Mouse (Mus musculus) gonadal fat pad, adult 2 months (tissue): ENCODE measurements at regions not wholly inside any gene's neighbourhood (a gene's known extent, or its start where the extent isn't known, plus 50 kb on each side); places are given as distances from the start of the nearest gene placed in this dataset.

ENCODE experiments used
- DNase-seq: peaks from one replicate; pipeline ENCODE4 v3.0.0-alpha.2; 2012; ENCODE audit warnings: low read depth

DNA sequence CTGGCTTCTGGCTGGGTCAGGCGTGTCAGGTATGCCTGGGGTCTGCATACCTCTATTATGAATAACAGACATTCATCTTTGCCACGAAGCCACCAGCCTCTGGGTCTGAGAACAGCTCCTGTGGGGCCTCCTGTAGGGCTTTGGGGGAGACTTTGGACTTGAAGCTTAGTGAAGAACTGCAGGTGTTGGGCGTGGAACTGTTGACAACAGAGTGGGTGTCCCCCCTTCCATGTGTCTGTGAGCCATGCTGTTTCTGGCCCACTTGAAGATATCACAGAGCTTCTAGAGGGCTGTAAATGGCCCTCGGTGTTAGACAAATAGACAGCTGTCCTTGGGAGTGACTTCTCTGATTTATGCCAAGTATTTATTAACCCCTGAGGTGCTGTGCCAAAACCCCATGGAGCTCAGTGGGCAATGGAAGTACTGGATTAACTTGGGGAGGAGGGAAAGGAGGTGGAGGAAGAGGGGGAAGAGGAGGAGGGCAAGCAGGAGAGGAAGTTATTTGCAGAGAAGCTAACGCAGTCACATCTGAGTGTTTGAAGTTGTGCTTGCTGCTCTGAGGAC lies 450.8 kb upstream of the Kcnab2 start:
- DNase-seq, result no peak

DNA sequence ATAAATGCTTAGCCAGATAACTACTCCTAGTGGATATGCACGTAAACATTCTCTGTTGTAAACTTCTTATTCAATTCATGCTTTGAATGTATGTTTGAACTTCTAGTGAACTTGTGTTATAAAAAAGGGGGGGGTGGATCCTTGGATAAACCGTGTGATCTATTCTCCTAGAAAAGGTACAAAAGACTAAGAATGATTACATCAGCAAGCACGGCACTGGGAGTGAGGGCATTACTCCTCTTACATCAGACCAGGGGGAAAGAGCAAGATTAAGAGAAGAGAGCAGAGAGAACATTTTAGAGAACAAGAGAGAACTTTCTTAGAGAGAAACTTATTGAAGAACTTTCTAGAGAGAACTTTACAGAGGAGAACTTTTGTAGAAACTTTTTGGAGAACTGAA lies 442.6 kb upstream of the Kcnab2 start:
- no peak for DNase-seq

DNA sequence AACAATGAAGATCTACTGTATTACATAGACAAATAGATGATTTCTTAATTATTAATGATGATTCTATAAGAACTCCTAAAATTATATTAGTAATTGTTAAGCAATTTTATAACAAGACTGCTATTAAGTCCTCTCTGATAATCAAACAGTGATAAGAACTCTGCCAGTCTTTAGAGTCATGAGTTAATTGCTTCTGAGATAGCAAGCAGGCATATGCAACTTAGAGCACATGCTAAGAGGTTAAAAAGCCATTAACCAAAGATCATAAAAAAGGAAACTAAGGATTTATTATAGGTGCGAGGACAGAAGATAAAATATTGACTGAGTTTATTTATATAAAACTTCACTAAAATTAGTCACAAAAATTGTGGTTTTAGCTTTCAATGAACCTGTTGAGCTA lies 442.2 kb upstream of the Kcnab2 start:
- DNase-seq, result no peak

DNA sequence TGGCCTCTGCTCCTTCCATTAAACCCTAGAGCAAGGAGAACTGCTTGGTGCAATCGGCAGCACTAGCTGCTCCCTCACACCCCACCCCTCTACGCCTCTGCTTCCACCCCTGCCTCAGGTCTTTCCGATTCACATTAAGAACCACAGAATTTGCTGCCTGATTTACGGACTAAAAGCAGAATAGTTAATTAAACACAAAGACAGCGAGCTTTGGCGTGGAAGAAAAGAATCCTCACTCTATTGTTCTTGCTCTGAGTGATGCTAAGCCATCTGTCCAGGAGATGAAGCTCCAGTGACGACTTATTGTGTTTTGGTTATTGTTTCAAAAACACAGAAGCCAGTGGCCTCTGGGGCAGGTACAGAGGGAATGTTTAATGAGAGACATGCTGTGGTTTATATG lies 438.9 kb upstream of the Kcnab2 start:
- DNase-seq, result no peak

DNA sequence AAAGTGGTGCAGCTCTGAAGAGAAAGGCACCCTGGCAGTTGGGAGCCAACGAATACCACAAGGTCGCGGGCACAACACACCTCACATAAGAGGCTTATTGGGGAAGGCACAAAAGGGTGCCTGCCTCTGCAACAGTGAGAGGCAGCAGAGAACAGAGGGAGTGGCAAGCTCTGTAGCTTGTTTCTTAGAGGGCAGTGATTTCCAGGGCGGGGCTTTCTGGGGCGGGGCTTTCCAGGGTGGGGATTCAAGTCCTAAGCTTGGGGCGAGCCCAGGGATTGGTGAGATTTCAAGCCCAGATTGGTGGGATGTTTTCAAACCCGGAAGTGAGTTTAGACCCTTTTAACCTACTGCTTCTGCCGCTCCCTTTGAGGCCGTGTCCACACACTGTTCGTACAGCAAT lies 435.8 kb upstream of the Kcnab2 start:
- no peak for DNase-seq

DNA sequence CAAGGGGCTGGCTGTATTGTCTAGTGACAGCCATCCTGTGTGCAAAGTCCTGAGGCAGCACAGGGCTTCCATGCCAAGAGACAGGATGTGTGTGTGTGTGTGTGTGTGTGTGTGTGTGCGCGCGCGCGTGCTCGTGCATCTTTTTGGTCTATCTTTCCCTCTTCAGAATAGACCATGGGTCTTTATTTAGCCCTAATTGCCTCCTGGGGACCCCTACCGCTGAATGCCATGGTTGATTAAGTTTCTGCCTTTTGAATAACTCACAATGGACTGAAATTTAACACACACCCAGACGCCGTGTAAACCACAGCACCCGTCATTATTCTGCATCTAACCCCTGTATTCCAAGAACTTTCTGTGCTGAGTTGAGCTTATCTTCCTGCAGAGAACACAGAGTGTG lies 435.2 kb upstream of the Kcnab2 start:
- DNase-seq, result no peak

DNA sequence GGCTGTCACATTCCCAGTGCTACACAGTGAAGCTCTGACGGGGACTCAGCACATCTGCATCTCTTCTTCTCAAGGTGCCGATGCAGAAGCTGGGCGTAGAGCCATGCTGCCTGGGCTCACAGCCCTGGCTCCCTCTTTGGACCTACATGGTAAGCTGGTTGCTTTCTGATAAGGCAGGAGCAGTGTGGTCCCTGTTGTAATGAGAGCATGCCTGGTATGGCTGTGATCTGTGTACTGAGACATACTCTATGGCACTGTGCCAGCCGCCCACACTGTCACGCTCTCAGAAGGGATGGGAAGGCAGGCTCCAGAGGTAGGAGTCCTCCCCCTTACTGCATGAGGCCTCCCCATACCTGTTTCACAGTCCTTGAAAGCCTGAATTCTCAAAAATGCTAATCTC lies 430.6 kb upstream of the Kcnab2 start:
- DNase-seq, result no peak

DNA sequence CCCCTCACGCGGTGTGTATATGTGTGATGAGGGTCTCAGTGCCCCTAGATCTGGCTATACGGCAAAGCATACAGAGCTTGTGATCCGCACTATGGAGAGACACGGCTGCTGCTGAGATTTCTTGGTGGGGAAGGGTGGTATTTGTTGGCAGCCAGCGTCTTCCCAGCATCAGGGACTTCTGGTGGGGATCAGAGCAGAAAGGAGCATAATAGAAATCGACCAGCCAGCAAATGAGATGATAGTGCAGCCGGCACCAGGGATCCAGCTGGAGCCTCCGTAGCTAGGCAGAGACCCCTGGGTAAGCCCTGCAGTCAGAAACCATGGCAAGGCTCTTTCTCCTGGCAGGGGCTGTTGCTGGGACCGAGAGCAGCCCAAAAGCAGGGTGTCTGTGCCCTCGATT lies 425.2 kb upstream of the Kcnab2 start:
- DNase-seq, result no peak

DNA sequence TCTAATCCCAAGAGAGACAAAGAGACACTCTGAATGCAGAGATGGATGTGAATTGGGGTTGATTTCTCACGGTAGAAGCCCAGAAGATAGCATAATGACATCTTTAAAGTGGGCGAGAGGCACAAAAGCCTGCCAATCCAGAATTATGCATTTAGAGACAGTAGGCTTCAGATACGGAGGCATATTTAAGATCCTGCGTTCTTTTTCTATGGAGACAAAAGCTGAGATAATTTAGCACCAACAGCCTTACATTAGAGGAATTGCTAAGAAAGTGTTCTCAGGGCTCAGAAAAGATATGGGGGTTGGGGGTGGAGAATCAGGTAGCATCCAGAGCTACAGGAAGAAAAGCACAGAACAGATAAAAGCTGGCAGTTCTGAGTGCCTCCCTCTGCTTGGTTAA lies 422.4 kb upstream of the Kcnab2 start:
- no peak for DNase-seq

DNA sequence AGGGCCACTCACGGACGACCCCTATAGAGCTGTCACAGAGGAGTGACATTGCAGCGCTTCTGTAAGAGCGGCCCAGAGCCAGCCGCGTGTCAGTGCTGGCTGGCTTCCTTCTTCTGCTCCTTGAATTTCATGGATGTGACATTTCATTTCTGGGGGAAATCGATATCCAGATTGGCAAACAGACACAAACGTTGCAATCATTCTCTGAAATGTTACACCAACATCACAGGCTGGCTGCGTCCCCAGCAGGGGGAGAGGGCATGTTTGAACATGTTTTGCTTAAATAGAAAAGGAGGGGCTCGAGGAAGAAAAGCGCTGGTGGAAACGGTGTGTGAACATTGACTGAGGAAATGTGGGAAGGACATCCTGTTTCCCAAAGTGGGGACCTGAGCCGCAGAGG lies 417.4 kb upstream of the Kcnab2 start:
- no peak for DNase-seq

DNA sequence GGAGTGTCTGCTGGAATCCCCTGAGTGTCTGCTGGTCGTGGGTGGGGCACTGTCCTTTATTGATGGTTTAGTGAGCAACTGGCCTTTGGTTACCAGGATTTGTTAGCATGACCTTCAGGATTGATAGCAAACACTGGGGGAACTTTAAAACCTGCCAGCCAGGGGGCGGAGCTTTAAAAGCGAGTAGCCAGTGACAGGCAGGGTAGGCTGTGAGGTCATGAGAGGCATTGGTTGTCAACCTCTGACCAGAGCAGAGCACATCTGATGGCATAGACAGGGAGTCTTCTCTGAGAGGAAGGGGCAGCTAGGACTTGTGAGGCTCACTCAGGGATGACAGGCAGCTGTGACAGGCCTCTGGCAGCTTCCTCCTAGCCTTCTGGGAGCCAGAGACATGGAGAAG lies 415.3 kb upstream of the Kcnab2 start:
- no peak for DNase-seq

DNA sequence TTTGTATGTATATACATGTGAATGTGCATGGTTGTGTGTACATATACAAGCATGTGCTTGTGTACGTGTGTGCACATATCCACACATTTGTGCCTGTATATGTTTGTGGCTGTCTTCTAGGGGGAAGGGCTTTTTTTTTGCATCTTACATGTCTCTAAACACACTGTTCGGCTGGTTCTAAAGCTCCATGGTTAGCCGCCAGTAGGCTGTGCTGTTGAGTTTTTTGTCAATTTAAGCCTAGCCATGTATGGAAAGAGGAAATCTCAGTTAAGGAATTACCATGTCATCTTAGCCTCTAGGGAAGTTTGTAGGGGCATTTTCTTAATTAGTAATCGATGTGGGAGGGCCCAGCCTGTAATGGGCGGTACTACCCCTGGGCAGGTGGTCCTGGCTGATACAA lies 411.5 kb upstream of the Kcnab2 start:
- no peak for DNase-seq

DNA sequence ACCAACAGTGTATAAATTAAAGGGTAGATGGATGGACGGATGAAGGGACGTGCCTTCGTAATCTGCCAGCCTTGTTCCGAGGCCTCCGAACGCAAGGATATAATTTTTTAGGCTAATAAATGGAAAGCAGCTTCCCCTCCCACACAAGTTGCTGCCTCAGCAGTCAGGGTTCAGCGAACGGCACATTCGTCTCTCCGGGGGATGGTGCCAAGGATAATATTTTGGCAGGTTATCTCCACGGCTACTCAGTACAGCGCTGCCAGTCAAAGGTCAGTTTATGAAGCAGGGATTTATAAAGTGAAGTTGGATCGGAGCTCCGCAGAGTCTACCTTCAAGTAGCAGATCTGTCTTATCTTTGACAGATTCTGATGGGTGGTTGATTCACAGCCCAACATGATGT lies 410.6 kb upstream of the Kcnab2 start:
- no peak for DNase-seq

DNA sequence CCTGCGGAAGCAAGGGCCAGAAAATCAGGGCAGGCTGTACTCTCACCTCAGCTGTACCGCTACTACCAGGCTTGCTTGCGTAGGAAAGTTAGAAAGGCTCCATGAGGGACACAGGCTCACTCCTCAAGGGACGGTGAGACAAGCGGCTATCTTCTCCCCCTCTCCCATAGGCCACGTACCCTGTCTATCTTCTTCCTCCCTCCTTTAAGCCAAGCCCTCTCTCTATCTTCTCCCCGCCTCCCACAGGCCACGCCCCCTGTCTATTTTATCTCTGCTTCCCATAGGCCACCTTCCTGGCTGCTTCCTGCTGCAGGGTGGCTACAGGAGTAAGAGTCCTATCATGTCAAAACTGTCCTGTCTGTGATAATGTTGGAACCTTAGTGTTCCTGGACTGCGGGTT lies 409.1 kb upstream of the Kcnab2 start:
- no peak for DNase-seq

DNA sequence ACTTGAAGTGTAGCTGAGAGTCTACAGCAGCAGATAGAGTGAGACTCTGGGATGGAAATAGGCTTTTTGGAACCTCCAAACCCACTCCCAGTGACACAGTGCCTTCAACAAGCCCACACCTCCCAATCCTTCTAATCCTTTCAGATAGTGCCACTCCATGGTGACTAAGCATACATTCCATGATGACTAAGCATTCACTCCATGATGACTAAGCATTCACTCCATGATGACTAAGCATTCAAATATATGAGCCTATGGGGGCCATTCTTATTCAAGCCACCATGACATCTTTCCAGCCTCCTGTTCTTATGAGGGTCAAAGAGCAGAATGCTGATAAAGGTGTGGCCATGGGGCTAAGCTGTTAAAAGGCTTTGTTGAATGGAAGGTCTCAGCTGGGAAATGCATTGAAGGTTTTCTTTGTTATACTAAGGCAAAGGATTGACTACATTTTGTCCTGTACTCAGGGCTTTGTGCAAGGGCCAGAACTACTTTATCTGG lies 403.8 kb upstream of the Kcnab2 start:
- DNase-seq, result no peak

DNA sequence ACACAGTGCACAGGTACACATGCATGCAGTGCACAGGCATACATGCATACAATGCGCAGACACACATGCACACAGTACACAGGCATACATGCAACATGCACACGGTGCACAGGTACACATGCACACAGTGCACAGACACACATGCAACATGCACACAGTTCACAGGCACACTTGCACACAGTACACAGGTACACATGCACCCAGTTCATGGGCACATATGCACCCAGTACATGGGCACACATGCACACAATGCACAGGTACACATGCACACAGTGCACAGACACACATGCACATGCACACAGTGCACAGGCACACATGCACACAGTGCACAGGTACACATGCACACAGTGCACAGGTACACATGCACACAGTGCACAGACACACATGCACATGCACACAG lies 402.7 kb upstream of the Kcnab2 start:
- no peak for DNase-seq

DNA sequence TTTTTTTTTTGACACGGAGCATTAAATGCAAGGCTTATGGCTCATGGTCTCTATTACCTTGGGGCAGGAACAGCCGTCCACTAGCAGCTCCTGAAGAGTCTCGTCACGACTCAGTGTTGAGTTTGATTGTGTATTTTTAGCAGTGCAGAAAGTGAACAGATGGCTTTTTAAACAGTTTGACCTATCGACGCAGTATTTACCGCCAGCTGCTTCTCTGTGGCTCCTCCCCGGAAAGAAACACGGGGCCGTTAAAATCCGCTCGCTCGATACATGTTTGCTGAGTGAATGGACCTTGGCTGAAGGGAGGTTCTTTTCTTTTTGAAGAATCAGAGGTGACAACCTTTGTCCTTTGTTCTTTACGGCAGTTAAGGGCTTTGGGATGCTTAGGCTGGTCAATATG lies 401.3 kb upstream of the Kcnab2 start:
- no peak for DNase-seq

DNA sequence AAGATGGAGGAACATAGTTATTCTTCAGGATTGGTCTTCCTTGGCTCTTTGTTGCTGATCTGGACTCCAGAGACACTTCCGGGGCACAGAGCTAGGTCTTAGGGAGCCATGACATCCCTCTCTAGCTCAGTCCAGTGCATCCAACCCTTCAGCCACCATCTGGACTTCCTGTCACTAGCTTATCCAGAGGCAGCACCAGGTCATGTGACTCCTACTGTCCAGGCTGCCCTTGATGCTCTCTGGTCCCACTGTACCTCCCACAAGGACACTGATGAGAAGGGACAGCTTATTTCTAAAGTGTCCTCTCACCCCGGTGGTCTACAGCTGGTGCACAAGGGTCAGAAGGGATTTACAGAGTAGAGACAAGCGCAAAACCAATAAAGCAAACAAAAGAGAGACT lies 400.7 kb upstream of the Kcnab2 start:
- no peak for DNase-seq

DNA sequence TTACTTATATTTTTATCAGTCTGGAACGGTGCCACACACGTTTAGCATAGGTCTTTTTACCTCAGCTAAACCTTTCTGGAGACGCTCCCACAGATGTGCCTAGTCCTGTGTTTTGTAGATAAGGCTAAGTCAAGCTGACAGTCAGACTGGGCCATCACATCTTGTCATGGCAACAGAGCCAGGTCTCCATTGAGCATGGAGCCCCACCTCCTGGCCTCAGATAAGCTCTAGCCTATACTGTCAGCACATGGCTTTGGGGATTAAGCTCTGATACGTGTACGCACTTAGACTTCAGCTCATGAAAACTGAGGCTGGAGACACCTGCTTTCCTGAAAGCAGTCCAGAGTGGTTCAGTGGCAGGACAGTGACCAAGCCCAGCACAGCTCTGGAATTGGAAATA lies 392.4 kb upstream of the Kcnab2 start:
- no peak for DNase-seq

DNA sequence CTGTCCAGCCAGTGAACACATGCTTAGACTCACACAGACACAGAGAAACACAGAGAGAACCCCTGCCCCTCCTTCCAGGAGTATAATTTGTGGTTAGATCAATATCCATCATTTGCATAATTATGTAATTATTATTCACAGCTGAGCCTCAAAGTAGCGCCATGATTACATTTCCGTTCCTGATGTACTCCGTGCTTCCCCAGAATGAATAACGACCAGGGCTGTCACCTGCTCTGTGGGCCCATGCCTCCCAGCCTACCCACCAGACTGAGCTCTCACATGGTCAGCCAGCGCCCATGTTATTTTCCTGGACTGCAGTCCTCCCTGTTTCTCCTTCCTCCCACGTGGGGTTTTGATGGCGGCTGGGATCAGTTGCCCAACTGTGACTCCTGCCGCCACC lies 388.2 kb upstream of the Kcnab2 start:
- DNase-seq, result no peak

DNA sequence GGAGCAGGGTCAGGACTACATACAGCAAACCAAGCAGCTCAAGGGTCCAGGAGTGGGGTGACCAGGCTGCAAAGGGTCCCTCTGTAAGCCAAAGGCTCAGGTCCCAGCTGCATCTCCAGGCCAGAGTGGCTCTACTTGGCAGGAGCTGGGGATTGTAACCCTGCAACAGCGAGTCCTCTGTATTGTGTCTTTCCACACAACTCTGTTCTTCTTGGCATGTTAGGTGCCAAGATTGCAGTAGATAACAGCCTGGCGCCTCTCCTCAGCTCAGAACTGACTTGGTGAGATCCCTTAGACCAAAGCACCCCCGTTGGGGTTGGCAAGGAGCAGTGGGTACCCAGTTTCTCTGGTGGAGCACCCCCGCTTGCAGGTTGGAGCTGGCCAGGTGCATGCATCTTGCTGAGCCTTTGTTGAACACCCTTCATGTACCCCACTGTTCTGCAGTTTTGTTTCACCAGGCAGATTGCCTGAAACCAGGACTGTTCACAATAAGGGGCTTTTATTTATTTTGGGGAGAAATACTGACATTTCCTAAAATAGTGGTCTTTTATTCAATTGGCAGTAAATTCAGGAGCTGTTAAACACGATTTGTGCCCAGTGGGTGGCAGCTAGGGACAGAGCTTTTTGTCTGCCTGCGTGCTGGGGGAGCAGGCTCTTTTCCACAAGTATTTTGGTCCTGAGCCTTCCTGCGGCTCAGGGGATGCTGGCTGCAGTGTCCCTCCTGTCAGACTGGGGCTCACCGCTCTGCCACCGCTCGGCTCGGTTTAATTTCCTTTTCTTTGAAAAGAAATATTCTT lies 385.3 kb upstream of the Kcnab2 start:
- DNase-seq, result no peak

DNA sequence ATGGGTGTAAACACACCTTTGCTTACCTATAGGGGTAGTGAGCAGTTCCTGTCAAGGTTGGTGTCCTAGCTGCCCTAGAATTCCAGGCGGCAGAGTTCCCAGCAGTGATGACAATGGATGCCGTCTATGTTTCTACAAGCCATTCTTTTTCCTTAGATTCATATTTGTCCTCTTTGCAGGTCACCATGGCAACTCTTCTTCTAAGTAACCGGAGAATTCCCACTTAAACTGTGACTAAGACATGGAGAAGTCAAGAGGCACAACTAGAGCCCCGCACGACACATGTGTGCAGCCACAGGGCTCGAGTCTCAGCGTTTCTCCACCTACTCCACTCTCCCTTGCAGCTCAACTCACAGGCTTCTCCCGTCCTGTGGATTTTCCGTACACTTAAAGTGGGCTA lies 381.5 kb upstream of the Kcnab2 start:
- DNase-seq, result no peak

DNA sequence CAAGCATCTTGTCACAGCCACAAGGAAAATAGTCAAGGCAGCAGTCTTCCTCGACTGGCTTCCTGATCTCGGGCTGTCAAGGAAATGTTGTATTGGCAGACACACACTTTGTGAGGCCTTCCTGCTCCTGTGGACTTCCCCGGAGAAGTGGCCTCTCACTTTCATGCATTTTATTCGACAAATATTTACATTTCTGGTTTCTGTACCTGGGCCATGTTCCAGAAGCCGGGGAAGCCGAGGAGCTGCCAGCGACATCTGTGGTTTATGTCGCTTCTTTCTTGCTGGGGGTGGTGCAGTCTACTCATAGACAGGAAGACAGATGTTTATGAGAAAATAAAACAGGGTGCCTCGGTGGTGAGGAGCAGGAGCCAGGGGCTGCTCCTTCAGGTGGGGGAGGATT lies 372.5 kb upstream of the Kcnab2 start:
- DNase-seq, result no peak

DNA sequence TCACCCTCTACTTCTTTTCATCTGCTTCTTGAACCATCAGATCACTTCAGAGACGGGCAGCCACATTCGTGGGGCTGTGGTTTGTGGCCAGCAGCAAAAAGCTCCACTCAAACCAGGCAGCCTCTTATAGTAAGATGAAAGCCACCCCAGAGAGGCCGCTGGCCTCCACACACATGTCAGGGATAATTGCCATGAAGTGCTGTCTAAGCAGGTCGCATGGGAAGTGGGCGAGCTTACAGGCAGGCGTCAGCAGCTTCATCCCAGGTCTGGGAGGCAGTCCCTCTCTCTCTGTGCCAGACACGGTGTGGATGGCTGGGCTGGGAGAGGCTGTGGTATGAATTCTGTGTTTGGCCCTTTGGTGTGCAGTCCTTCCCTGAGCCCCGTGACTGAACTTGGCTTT lies 358.4 kb upstream of the Kcnab2 start:
- DNase-seq, result no peak
